Comparison of ENCODE assay signal across 1 mouse cellular context in genomic region chr1:180768334-180769168, GRCm38 (mm10).
TF ChIP-seq lines count a peak whose summit lies in the region.

No protein-coding gene starts in this region.

TF ChIP-seq in MEL, 35 proteins besides CTCF, POLR2A, EP300 and RAD21 (continued from another document):
- TF ChIP-seq ELF1 (IDR thresholded peaks at IDR 0.05; ENCODE audit: low read depth, low read length): 0 out of 2 replicates have a peak, but pooled peaks have one; percentile 13
- peak; percentile 49 for TF ChIP-seq ZC3H11A (IDR thresholded peaks at IDR 0.05; ENCODE audit: low read depth, low read length)
- TF ChIP-seq RCOR1 (IDR thresholded peaks at IDR 0.05; ENCODE audit: low read depth, low read length): 0 out of 2 replicates have a peak, but pooled peaks have one; percentile 11
- TF ChIP-seq ZNF384 (IDR thresholded peaks at IDR 0.05; ENCODE audit: low read depth, low read length): no peak
- peak; percentile 15; the same call in 1 of the 2 replicates for TF ChIP-seq BHLHE40 (IDR thresholded peaks at IDR 0.05; ENCODE audit: borderline replicate concordance, low read depth, low read length)
- TF ChIP-seq GABPA (IDR thresholded peaks at IDR 0.05; ENCODE audit: low read depth, low read length): no peak
